Mouse (Mus musculus): Measurements from ENCODE around the gene Pde7b.
A peak's percentile ranks its signal among the peaks of the same experiment; 100 is the strongest.
"Not testable (repeated sequence)": the region's sequence is repeated elsewhere in the genome, so short reads cannot be mapped to it uniquely, and the experiment has no call there.

Pde7b gene

DNA sequence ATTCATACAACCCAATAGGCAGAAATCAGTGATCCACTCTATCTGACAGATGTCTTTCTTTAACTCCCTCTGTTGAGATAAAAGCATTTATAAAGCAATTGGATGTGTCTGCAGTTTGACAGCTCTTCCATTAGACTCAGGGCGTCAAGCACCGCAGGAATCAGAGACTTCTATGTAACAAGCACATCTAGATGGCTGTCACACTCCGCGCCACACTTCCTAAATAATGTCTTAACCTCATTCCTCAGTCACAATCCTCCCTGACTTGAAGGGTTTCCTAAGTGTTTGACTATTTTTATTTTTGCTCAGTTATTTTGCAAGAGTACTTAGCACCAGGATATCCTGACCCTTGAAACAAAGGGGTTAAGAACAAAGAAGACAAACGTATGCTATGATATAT lies 174.7 kb downstream of the Pde7b start:
- DNase-seq (ENCODE audit: low read depth, low spot score): no peak

- no peak for DNase-seq (ENCODE audit: low read depth, low spot score)
These were observed 175.8 kb downstream of the Pde7b start for GRCm38 (mm10) chr10:20548833-20549710.

DNA sequence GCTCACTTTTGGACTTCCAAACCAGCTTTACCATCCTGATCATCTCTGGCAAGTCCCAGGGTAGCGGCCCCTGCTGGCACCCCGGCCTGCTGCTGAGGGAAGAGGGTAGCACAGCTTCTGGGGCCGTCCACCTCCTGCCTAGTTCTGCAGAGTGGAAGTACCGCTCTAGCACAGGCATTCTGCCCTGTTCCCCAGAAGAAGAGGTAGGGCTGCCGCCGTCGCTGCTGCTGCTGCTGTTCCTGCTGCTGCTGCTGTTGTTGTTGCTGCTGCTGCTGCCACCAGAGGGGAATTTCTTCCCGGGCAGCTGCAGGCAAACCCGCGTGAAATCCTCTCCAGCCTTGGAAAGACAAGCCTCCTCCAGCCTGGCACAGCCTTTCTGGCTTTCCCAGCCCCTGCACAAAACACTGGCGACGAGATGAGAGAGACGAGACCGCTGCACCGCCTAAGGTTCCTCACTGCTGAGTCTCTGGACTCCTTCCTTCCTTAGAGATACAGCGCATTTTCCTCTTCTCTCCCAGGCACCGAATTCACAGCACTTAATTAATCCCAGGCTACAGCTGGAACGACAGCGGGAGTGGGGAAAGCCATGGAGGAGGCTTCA lies 176.8 kb downstream of the Pde7b start:
- no peak for DNase-seq (ENCODE audit: low read depth, low spot score)

DNA sequence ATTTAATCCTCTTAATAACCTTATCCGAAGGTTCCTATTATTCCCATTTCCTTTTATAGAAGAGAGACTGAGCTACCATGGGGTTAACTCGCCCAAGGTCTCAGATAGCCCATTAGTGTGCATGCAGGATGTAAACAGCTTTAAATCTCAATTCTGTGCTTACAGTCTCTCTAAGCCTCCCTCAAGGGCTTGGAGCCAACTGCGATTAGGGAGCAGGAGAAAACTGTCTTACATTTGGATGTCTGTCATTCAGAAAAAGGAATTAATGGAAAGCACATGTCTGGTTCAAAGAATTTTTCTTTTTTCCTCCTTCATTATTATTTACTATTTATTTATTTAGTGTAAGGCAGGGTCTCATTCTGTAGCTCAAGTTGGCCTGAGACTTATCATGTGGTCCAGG lies 181.8 kb downstream of the Pde7b start:
- DNase-seq (ENCODE audit: low read depth, low spot score): no peak

- no peak for DNase-seq (ENCODE audit: low read depth, low spot score)
These were observed 191.1 kb downstream of the Pde7b start for GRCm38 (mm10) chr10:20533811-20534210.

DNA sequence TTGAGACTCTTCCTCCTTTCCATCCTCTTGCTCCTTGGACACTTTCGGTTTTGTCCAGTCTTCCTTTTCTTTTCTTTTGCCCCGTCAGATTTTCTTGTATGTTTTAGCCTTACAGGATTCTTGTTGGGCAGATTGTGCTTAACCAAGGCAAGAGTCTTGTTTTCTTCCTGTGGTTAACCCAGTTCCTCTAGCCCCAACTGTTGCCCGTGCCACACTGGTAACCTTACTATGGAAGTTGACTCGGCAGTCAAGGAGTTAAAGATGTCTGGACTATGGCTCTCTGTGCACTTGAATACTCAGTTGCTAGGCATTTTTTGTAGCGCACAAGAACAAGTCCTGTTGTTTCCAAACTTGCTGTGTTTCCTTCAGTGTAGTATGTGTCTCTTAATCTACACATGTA lies 193.0 kb downstream of the Pde7b start:
- no peak for DNase-seq (ENCODE audit: low read depth, low spot score)

DNA sequence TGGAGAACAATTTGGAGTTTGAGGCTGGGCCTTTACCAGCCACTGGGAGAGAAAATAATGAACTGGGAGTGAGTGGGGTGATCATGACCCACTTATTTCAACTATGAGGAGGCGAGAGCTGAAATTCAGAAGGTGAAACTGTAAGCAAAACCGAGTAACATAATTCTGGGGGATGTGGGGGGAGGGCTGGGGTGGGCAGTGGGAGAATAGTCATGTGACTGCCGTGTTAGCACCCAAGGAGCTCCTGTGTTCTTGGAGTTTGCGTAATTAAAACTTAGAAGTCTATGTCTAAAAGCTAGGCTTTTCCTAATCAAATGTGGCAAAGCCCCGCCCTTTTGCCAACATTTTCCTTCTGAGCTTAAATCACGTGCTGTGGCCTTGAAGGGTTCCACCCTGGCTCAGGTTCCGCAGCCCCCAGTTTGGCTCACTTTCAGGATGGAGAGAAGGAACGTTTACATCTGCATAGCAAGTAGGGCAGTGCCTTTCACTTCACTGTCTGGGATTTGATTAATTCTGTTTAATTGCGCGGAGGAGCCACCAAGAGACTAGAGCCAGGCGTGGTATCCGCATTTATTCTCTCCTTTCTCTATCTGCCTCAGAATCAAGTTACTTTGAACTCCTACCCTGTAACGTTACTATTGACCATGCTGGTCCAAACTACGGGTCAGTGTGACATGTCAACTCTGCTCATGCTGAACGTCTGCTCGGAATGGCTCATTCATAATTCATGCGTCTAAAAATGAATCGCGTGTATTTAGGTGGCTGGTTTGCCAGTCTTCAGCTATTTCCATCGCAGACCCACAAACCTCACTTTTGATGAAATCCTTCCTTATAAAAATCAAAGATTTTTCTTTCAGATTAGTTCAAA lies 196.1 kb downstream of the Pde7b start:
- DNase-seq (ENCODE audit: low read depth, low spot score): no peak

DNA sequence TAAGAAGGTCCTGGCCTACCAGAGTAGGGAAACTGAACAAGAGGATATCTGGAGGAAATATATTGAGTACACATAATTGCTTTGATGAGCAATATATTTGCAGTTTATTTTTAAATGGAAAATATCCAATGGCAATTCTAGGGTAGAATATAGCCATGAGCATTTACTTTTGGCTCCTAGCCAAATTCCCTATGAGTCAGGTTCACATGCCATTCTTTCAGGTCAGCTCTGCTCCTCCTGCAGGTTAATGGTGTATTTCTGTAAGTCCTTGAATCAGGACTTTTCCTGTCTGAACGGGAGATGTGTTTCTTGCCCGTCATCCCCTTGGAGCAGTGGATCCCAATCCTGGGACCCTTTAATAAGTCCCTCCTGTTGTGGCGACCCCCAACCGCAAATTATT lies 197.1 kb downstream of the Pde7b start:
- peak; percentile 31 for DNase-seq (ENCODE audit: low read depth, low spot score)

DNA sequence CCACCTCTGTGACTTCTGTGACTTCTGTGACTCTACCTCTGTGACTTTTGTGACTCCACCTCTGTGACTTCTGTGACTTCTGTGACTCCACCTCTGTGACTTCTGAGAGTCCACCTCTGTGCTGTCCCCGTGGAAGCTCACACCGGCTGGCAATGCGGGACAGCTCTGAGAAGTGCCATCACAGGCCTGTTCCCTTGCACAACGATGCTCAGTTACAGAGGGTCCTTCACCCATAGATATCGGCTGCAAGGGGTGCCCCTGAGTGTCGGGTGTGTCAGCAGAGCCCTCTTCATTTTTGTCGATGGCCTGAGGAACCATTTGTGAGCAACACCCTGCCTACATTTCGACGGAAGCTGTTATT lies 206.4 kb downstream of the Pde7b start:
- DNase-seq (ENCODE audit: low read depth, low spot score): no peak

- DNase-seq (ENCODE audit: low read depth, low spot score): not testable (repeated sequence)
These were observed 206.9 kb downstream of the Pde7b start for GRCm38 (mm10) chr10:20517756-20518528.

- DNase-seq (ENCODE audit: low read depth, low spot score): no peak
These were observed 211.0 kb downstream of the Pde7b start for GRCm38 (mm10) chr10:20513891-20514290.

- no peak for DNase-seq (ENCODE audit: low read depth, low spot score)
These were observed 211.4 kb downstream of the Pde7b start for GRCm38 (mm10) chr10:20513461-20513860.

GRCm38 (mm10) chr10:20509819-20510218 lies 215.1 kb downstream of the Pde7b start:
- no peak for DNase-seq (ENCODE audit: low read depth, low spot score)

DNA sequence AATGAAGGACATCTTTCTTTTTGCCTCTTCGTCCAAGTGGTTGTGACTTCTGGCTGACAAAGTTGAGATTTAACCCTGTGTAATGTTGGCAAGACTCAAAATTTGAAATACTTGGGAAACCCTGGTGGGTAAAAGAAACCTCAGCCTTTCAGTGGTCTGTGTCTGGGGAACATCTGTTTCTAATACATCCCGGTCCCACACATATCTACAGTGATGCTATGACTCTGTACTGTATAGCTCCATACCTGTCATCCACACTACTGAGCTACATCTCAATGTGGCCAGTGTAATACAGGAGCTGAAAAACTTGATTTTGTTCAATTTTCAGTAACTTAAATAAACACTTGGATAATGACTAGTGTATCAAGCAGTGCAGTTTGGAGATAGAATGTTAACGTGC lies 216.4 kb downstream of the Pde7b start:
- DNase-seq (ENCODE audit: low read depth, low spot score): no peak

DNA sequence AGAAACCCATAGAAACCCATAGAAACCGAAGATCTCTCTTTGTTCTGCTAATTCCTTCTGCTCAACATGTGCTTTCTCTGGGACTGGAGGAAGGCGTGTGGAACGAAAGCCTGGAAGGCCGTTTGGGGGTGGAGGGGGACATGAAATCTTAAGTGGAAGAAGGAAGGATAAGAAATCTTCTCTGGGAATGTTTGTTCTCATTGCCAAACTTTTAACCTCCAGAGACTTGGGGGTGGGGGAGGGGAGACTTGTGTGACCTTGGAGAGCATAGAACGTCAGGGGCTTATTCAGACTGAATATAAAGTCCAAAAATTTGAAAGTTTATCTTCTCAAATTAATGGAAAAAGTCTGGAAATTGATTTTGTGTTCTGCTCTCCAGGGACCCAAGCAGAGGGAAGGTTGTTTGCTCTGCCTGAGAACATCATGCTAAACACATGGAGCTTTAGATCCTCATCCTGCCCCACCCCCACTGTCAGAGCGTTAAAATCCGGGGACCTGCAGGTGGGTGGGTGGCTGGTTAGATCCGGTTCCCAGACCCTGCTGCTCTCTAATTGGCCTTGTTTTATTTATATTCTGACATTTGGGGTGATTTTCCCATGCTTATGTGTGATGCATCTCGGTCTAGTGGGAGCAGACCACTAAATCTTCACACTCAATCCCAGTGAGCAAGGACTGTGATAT lies 217.0 kb downstream of the Pde7b start:
- no peak for DNase-seq (ENCODE audit: low read depth, low spot score)

GRCm38 (mm10) chr10:20507069-20507468 lies 217.8 kb downstream of the Pde7b start:
- DNase-seq (ENCODE audit: low read depth, low spot score): no peak

DNA sequence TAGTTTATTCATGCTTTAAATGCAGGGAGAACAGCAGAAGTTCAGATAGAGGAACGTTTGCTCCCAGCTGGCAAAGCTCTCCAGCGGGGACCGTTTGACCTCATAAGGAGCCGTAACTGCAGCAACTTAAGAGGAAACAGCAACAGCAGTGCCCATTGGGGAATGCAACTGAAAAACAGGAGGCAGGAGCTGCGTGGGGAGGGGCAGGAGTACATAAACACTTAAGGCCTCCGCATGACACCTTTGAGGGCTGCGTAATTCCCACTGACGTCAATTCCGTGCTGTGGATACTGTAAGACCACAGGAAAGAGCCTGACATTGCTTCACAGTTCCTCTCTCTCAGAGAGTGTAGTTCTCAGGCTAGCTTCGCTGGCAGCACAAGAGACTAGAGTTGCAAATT lies 219.4 kb downstream of the Pde7b start:
- no peak for DNase-seq (ENCODE audit: low read depth, low spot score)

DNA sequence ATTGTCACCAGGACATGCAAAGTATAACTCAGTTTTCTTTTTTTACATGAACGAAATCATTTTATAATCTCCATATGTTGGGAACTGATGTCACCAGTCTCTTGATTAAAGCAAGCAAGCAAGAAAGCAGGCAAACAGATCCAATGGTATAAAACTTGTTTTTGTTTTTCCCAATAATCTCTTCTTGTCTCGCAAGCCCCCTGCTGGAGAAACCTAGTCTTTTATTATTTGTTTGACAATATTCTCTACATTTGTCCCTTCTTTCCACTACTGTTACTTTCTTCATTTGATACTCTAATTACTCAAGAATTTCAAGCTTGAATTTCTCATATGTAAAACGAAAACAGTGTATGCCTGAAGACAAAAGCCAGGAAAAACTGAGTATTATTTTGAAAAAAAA lies 220.1 kb downstream of the Pde7b start:
- DNase-seq (ENCODE audit: low read depth, low spot score): peak; percentile 42

DNA sequence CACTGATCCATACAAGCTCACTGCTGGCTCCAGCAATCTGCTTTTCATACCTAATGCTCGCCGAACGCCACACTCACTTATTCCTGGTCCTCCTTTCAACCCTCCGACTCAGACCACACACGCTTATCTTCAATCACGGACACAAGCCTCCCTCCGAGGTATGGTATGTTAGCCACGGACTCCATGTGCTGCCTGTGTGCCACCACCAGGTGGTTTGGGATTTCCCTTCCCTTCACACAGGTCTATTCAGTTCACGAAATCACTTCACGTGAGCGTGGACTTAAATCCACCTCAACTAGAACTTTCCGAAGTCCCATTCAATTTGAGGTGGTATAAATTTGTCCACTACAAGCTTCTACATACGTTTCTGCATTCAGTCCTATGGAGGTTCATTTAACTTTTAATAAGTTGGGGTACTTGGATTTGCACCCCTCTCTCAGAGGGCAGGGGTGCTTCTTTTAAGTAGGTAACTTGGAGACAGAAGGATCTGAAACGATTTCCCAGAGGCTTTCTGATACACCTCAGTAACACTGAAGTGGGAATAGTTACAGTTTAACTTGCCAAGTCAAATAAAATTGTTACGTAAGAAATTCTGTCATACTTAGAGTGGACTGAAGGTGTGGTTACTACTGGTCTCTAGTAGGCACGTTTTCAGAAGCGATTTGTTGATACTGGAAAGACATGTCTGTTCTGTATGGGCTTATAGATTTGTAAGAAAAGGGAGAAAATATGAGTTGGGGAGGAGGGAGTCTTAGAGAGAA lies 221.4 kb downstream of the Pde7b start:
- DNase-seq (ENCODE audit: low read depth, low spot score): no peak

GRCm38 (mm10) chr10:20501221-20501620 lies 223.7 kb downstream of the Pde7b start:
- no peak for DNase-seq (ENCODE audit: low read depth, low spot score)

All from 3T3-L1 (cell line).